Mouse (Mus musculus): ENCODE measurements around the gene Fry.

Fry gene

GRCm38 (mm10) chr5:150223546-150224239 lies 105.2 kb downstream of the Fry start:
- no peak for DNase-seq (ENCODE audit: low spot score)

- no peak for DNase-seq (ENCODE audit: low spot score)
These were observed 110.6 kb downstream of the Fry start for GRCm38 (mm10) chr5:150229086-150229485.

- no peak for DNase-seq (ENCODE audit: low spot score)
These were observed 111.3 kb downstream of the Fry start for GRCm38 (mm10) chr5:150229776-150230175.

GRCm38 (mm10) chr5:150232159-150233150 lies 114.0 kb downstream of the Fry start:
- DNase-seq (ENCODE audit: low spot score), result no peak

DNA sequence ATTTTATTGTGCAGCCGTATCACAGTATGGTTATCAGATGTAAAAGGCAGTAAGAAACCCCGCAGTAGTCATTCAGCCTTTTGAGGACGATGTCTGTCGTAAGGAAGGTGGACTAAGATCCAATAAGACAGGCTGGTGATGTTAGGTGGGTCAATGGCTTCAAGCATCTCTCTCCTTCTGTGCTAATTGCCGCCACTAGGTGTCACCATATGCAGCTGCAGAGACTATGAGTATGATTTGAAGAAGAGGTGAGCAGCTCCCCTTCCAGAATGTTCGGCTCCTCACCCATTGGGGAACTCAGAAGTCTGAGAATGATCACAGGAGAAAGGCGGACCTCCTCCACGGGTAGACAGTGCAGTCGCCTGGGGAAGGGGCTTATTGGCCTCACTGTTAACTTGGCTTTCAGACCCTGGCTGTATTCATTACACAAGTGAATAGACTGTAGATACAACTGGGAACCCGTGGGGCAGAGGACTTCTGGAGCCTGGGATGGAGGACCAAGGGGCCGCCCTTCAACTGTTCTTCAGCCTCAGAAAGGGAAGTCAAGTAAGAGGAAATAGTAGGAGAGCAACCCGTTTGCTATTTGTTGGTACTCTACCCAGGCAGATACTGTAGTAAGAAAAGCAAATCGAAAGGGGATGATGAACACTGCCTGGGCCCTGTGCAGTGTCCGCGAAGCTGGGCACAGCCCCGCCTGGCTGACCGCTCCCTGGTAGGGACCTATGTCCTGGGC lies 114.9 kb downstream of the Fry start:
- peak; percentile 52 for DNase-seq (ENCODE audit: low spot score)

GRCm38 (mm10) chr5:150235931-150236330 lies 117.5 kb downstream of the Fry start:
- DNase-seq (ENCODE audit: low spot score), result no peak

DNA sequence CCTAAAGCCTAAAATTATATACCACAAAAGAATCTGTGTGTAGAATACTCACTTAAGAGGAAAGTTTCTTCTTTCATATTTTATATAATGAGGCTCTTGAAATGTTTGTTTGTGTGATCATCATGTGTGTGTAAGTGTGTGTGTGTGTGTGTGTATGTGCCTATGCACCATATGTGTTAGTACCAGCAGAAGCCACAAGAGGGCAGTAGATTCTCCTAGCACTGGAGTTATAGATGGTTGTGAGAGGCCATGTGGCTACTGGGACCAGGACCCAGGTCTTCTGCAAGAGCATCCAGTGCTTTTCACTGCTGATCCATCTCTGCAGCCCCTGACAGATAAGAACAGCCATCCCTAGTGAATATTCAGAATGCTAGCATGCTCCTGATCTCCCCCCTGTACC lies 118.2 kb downstream of the Fry start:
- no peak for DNase-seq (ENCODE audit: low spot score)

GRCm38 (mm10) chr5:150241638-150242037 lies 123.2 kb downstream of the Fry start:
- no peak for DNase-seq (ENCODE audit: low spot score)

- no peak for DNase-seq (ENCODE audit: low spot score)
These were observed 128.3 kb downstream of the Fry start for GRCm38 (mm10) chr5:150246737-150247136.

DNA sequence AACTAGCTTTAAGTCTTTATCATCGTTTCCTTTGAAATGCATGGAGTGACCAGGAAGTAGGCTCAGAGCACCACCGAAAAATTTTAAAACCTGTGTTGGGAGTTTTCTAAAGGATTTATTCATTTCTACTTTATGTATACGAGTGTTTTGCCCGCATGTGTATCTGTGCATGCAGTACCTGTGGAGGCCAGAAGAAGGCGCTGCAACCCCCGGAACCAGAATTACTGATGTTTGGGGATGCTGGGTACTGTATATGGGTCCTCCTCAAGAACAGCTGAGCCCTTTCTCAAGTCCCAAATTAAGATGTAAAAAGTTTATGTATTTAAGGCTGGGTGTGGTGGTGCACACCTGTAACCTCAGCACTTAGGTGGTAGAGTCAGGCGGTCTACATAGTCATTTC lies 139.3 kb downstream of the Fry start:
- no peak for DNase-seq (ENCODE audit: low spot score)

DNA sequence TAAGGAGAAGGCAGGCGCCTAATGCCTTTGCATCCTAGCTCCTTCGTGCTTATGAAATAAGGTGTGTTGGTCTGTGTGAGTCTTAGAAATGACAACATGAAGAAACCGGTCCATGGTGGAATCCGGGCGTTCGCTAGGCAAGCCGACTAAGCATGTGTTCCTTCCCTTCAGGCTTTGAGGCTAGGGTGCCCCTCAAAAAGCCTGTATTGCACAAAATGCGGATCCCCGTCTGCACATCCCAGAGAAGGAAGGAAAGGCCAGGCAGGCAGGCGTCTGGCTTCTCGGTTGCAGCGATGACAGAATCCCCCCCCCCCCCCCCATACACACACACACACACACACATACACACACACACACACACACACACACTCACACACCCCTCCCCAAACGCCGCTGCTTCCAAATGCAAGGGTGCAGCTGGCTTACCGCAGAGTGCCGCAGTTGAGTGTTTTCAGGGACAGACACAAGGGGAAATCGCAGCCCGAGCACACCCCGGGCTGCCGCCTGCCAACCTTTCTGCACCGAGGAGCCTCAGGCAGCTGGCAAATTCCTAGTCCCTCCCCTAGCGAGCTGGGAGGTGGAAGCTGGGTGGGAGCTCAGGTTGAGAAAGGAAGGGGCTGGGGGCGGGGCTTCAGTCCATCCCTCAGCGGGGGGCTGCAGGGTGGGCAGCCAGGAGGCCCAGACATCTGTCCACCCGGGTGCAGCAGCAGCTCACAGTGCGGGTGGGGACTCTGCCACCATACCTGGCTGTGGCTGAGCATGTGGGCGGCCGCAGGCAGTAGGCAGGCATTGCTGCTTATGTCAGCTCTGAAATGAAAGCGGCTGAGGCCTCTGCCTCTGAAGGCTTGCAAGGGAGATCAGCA lies 141.0 kb downstream of the Fry start:
- no peak for DNase-seq (ENCODE audit: low spot score)

DNA sequence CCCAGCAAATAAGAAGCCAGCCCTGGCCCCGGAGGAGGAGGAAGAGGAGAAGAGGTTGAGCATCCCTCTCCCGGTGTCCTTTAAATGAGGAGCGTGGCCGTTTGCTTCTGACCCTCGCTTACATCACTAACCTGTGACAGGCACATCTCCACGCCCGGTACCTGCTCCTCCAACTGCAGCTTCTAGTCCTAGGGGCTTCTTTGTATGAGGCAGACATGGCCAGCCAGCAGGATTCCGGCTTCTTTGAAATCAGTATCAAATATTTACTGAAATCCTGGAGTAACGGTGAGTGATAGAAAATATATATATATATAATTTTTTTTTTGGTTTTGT lies 141.6 kb downstream of the Fry start:
- DNase-seq (ENCODE audit: low spot score), result no peak

- no peak for DNase-seq (ENCODE audit: low spot score)
These were observed 142.9 kb downstream of the Fry start for GRCm38 (mm10) chr5:150261361-150261760.

DNA sequence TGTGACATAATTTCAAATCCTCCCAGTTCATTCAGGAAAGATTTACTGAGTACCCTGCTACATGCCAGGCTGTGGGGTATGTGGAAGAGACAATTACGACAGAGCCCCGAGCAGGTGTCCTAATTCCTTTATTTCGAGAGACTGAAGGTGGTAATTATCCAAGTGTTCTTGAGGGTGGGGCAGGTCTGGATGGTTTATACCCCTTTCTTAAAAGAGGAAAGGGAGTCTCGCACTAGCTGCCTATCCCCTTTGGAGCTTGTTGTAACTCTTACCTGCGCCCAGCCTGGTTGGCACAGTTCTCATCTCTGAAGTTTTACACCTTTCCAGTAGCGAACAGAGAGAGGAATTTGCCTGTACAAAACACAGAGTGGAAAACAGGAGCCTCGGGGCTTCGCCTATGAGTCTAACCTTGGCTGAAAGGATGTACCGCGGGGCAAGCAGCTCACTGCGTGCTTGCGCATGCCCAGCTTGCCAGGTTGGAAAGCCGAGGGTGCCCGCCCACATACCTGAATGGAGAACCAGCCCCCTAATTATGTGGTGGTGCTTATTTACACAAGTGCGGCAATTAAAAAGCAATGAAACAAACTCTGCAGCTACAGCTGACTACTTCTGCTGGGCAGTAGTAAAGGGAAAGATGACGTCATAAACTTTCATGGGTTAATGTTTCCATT lies 143.7 kb downstream of the Fry start:
- DNase-seq (ENCODE audit: low spot score), result no peak

- DNase-seq (ENCODE audit: low spot score), result no peak
These were observed 144.3 kb downstream of the Fry start for GRCm38 (mm10) chr5:150262717-150263103.

GRCm38 (mm10) chr5:150263162-150263561 lies 144.7 kb downstream of the Fry start:
- no peak for DNase-seq (ENCODE audit: low spot score)

DNA sequence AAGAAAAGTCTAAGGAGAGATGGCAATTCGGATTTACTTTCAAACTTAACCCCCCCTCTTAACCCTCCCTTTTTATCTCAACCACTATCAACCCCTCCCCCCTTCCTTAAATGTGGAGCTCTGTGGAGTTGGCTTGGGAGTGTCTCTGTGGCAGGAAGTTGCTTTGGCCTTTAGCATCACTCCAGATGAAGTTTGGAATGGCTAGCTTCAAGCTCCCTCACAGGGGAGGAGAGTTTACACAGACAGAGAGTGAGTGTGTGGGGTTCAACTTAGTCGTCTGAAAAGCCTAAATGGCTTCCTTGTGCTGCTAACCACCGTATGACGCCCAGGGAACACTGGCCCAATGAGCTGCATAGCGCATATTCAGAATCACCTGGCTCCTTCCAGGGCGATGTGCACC lies 145.2 kb downstream of the Fry start:
- no peak for DNase-seq (ENCODE audit: low spot score)

GRCm38 (mm10) chr5:150265005-150265404 lies 146.6 kb downstream of the Fry start:
- no peak for DNase-seq (ENCODE audit: low spot score)

GRCm38 (mm10) chr5:150265953-150266352 lies 147.5 kb downstream of the Fry start:
- DNase-seq (ENCODE audit: low spot score), result no peak

DNA sequence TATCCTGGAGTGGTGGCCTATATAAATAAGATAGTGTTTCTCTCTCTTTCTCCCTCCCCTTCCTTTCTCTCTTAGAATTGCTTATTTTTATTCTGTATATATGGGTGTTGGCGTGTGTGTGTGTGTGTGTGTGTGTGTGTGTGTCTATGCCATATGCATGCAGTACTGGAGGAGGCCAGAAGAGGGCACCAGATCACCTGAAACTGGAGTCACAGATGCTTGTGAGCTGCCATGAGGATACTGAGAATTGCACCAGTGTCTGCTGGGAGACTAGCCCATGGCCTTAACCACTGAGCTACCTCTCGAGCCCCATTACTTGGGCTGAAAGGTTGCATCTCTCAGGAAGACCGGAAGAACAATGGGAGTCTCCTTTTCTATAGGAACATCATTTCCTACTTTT lies 149.8 kb downstream of the Fry start:
- DNase-seq (ENCODE audit: low spot score), result no peak

GRCm38 (mm10) chr5:150270468-150270867 lies 152.0 kb downstream of the Fry start:
- DNase-seq (ENCODE audit: low spot score), result no peak

Data from ovary, postnatal 14 days (tissue).